Mouse (Mus musculus): ENCODE measurements at regions not wholly inside any gene's neighbourhood (a gene's known extent, or its start where the extent isn't known, plus 50 kb on each side); places are given as distances from the start of the nearest gene placed in this dataset.

DNA sequence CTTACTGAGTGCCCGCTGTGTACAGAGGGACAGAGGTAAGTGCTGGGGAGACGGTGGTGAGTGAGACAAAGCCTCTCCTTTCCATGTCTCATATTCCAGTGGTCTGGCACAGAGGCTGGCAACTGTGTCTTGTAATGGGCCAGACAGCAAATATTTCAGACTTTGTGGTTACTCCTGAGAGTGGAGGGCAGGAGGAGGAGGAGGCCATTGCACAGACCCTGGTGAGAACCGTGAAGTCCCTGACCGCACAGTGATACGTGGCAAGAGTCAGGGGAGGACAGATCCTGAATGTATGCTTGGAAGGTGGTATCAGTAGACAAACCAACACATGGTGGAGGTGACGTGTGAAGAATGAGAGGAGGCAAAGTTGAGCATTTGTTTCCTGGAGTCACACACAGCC is 101.6 kb upstream of the Fam92a start:
- TF ChIP-seq POLR2A (IDR thresholded peaks at IDR 0.05; ENCODE audit: insufficient read depth, low read length), result no peak
- no peak for TF ChIP-seq CTCF (IDR thresholded peaks at IDR 0.05; ENCODE audit: low read depth, low read length)
- TF ChIP-seq EP300 (IDR thresholded peaks at IDR 0.05; ENCODE audit: insufficient read depth, low read depth, low read length), result no peak

Measured in ES-Bruce4 (cell line).